Mouse (Mus musculus): ENCODE data around the gene Sox13. TPM values are rescaled to one million over a fixed set of nuclear protein-coding genes. Genes with fewer than 3 reads are reported as not detected.

The Sox13 gene
- polyA plus RNA-seq, 1 experiment from 2014 or later: 12.3 TPM

GRCm38 (mm10) chr1:133460996-133461395, 36.8 kb upstream of the Sox13 start:
- no peaks in the 10 kb centered on the region for H3K4me1 ChIP-seq (replicated peaks; ENCODE audit: control insufficient read depth, insufficient read depth, low read length)
- no peak overlapping the region for H3K4me3 ChIP-seq (ENCODE audit: low read depth, low read length)
- H3K27ac ChIP-seq (ENCODE audit: low read depth, low read length): no peak overlapping the region
- no peak overlapping the region for H3K4me2 ChIP-seq (ENCODE audit: low read depth, low read length, severe bottlenecking)
- H3K36me3 ChIP-seq (ENCODE audit: control insufficient read depth, insufficient read depth, low read length): no peaks in the 10 kb centered on the region
- H3K27me3 ChIP-seq (ENCODE audit: control insufficient read depth, insufficient read depth, low read length): no peaks in the 10 kb centered on the region
- no peaks in the 10 kb centered on the region; the same call in 1 of the 2 replicates for H3K9me3 ChIP-seq (ENCODE audit: control insufficient read depth, low read length)
- no peak overlapping the region for H3K9ac ChIP-seq (ENCODE audit: low read length)
- ATAC-seq (replicated peaks; ENCODE audit: low FRiP score): no peak
- DNase-seq (ENCODE audit: low spot score): no peak

GRCm38 (mm10) chr1:133456097-133456496, 31.9 kb upstream of the Sox13 start:
- DNase-seq (ENCODE audit: low spot score): no peak
- ATAC-seq (replicated peaks; ENCODE audit: low FRiP score): no peak
- Histone ChIP-seq H3K27ac (ENCODE audit: low read depth, low read length) (no peak overlapping the region), H3K9ac (ENCODE audit: low read length) (no peak overlapping the region), H3K9me3 (ENCODE audit: control insufficient read depth, low read length) (no peaks in the 10 kb centered on the region; the same call in 1 of the 2 replicates), H3K27me3 (ENCODE audit: control insufficient read depth, insufficient read depth, low read length) (no peaks in the 10 kb centered on the region), H3K4me2 (ENCODE audit: low read depth, low read length, severe bottlenecking) (no peak overlapping the region), H3K4me3 (ENCODE audit: low read depth, low read length) (no peak overlapping the region), H3K4me1 (replicated peaks; ENCODE audit: control insufficient read depth, insufficient read depth, low read length) (peaks cover 2% of the 10 kb centered on the region; the same call in 1 of the 2 replicates), H3K36me3 (ENCODE audit: control insufficient read depth, insufficient read depth, low read length) (no peaks in the 10 kb centered on the region)
- WGBS: 78% methylated on average over 2 of the region's 2 CpGs

- Histone ChIP-seq H3K9ac (ENCODE audit: low read length) (peak overlapping the region; percentile 12; the same call in 1 of the 2 replicates), H3K4me2 (ENCODE audit: low read depth, low read length, severe bottlenecking) (no peak overlapping the region), H3K27me3 (ENCODE audit: control insufficient read depth, insufficient read depth, low read length) (no peaks in the 10 kb centered on the region), H3K4me1 (replicated peaks; ENCODE audit: control insufficient read depth, insufficient read depth, low read length) (peaks cover 9% of the 10 kb centered on the region; the same call in 1 of the 2 replicates), H3K4me3 (ENCODE audit: low read depth, low read length) (no peak overlapping the region), H3K27ac (ENCODE audit: low read depth, low read length) (no peak overlapping the region), H3K36me3 (ENCODE audit: control insufficient read depth, insufficient read depth, low read length) (no peaks in the 10 kb centered on the region), H3K9me3 (ENCODE audit: control insufficient read depth, low read length) (no peaks in the 10 kb centered on the region)
- ATAC-seq (replicated peaks; ENCODE audit: low FRiP score): no peak
- 51% methylated on average over 10 of the region's 10 CpGs for WGBS
- DNase-seq (ENCODE audit: low spot score): peak; percentile 57
These were observed 28.5 kb upstream of the Sox13 start for GRCm38 (mm10) chr1:133452564-133453165.

GRCm38 (mm10) chr1:133451869-133452563, 27.8 kb upstream of the Sox13 start:
- H3K9ac ChIP-seq (ENCODE audit: low read length): peak overlapping the region; percentile 12; the same call in 1 of the 2 replicates
- no peak overlapping the region for H3K27ac ChIP-seq (ENCODE audit: low read depth, low read length)

GRCm38 (mm10) chr1:133451025-133451424, 26.8 kb upstream of the Sox13 start:
- no peak overlapping the region for H3K4me2 ChIP-seq (ENCODE audit: low read depth, low read length, severe bottlenecking)
- H3K9ac ChIP-seq (ENCODE audit: low read length): no peak overlapping the region
- H3K4me1 ChIP-seq (replicated peaks; ENCODE audit: control insufficient read depth, insufficient read depth, low read length): peaks cover 9% of the 10 kb centered on the region; the same call in 1 of the 2 replicates
- H3K27ac ChIP-seq (ENCODE audit: low read depth, low read length): no peak overlapping the region
- WGBS: 72% methylated on average over 11 of the region's 11 CpGs
- DNase-seq (ENCODE audit: low spot score) (peak; percentile 33), ATAC-seq (replicated peaks; ENCODE audit: low FRiP score) (no peak)
- H3K9me3 ChIP-seq (ENCODE audit: control insufficient read depth, low read length): no peaks in the 10 kb centered on the region
- H3K4me3 ChIP-seq (ENCODE audit: low read depth, low read length): no peak overlapping the region
- H3K36me3 ChIP-seq (ENCODE audit: control insufficient read depth, insufficient read depth, low read length): no peaks in the 10 kb centered on the region
- H3K27me3 ChIP-seq (ENCODE audit: control insufficient read depth, insufficient read depth, low read length): no peaks in the 10 kb centered on the region

More at GRCm38 (mm10) chr1:133451869-133452563, 27.8 kb upstream of the Sox13 start:
- peak; percentile 31 for DNase-seq (ENCODE audit: low spot score)
- no peak for ATAC-seq (replicated peaks; ENCODE audit: low FRiP score)
- no peaks in the 10 kb centered on the region for H3K27me3 ChIP-seq (ENCODE audit: control insufficient read depth, insufficient read depth, low read length)
- H3K4me1 ChIP-seq (replicated peaks; ENCODE audit: control insufficient read depth, insufficient read depth, low read length): peaks cover 9% of the 10 kb centered on the region; the same call in 1 of the 2 replicates
- no peaks in the 10 kb centered on the region for H3K9me3 ChIP-seq (ENCODE audit: control insufficient read depth, low read length)
- H3K36me3 ChIP-seq (ENCODE audit: control insufficient read depth, insufficient read depth, low read length): no peaks in the 10 kb centered on the region
- no peak overlapping the region for H3K4me3 ChIP-seq (ENCODE audit: low read depth, low read length)
- WGBS: 58% methylated on average over 13 of the region's 13 CpGs
- no peak overlapping the region for H3K4me2 ChIP-seq (ENCODE audit: low read depth, low read length, severe bottlenecking)

- Histone ChIP-seq H3K4me3 (ENCODE audit: low read depth, low read length) (no peak overlapping the region), H3K9ac (ENCODE audit: low read length) (no peak overlapping the region), H3K4me2 (ENCODE audit: low read depth, low read length, severe bottlenecking) (no peak overlapping the region), H3K27me3 (ENCODE audit: control insufficient read depth, insufficient read depth, low read length) (no peaks in the 10 kb centered on the region), H3K4me1 (replicated peaks; ENCODE audit: control insufficient read depth, insufficient read depth, low read length) (peaks cover 9% of the 10 kb centered on the region; the same call in 1 of the 2 replicates), H3K9me3 (ENCODE audit: control insufficient read depth, low read length) (no peaks in the 10 kb centered on the region), H3K36me3 (ENCODE audit: control insufficient read depth, insufficient read depth, low read length) (no peaks in the 10 kb centered on the region), H3K27ac (ENCODE audit: low read depth, low read length) (no peak overlapping the region)
- ATAC-seq (replicated peaks; ENCODE audit: low FRiP score) (no peak), DNase-seq (ENCODE audit: low spot score) (peak; percentile 53)
- 35% methylated on average over 14 of the region's 14 CpGs for WGBS
These were observed 24.3 kb upstream of the Sox13 start for GRCm38 (mm10) chr1:133448351-133448931.

- no peaks in the 10 kb centered on the region for H3K27me3 ChIP-seq (ENCODE audit: control insufficient read depth, insufficient read depth, low read length)
- H3K9ac ChIP-seq (ENCODE audit: low read length): no peak overlapping the region
- H3K27ac ChIP-seq (ENCODE audit: low read depth, low read length): no peak overlapping the region
- ATAC-seq (replicated peaks; ENCODE audit: low FRiP score): no peak
- H3K4me3 ChIP-seq (ENCODE audit: low read depth, low read length): no peak overlapping the region
- peaks cover 7% of the 10 kb centered on the region; the same call in 1 of the 2 replicates for H3K4me1 ChIP-seq (replicated peaks; ENCODE audit: control insufficient read depth, insufficient read depth, low read length)
- peak; percentile 25 for DNase-seq (ENCODE audit: low spot score)
- WGBS: 88% methylated on average over 4 of the region's 4 CpGs
- H3K36me3 ChIP-seq (ENCODE audit: control insufficient read depth, insufficient read depth, low read length): no peaks in the 10 kb centered on the region
- no peaks in the 10 kb centered on the region for H3K9me3 ChIP-seq (ENCODE audit: control insufficient read depth, low read length)
- no peak overlapping the region for H3K4me2 ChIP-seq (ENCODE audit: low read depth, low read length, severe bottlenecking)
These were observed 22.1 kb upstream of the Sox13 start for GRCm38 (mm10) chr1:133446291-133446690.

GRCm38 (mm10) chr1:133444315-133444714, 20.1 kb upstream of the Sox13 start:
- 94% methylated on average over 8 of the region's 8 CpGs for WGBS
- DNase-seq (ENCODE audit: low spot score) (peak; percentile 45), ATAC-seq (replicated peaks; ENCODE audit: low FRiP score) (no peak)
- no peaks in the 10 kb centered on the region for H3K9me3 ChIP-seq (ENCODE audit: control insufficient read depth, low read length)
- no peak overlapping the region for H3K4me2 ChIP-seq (ENCODE audit: low read depth, low read length, severe bottlenecking)
- no peaks in the 10 kb centered on the region for H3K27me3 ChIP-seq (ENCODE audit: control insufficient read depth, insufficient read depth, low read length)
- H3K4me3 ChIP-seq (ENCODE audit: low read depth, low read length): no peak overlapping the region
- peaks cover 7% of the 10 kb centered on the region; the same call in 1 of the 2 replicates for H3K4me1 ChIP-seq (replicated peaks; ENCODE audit: control insufficient read depth, insufficient read depth, low read length)
- no peak overlapping the region for H3K27ac ChIP-seq (ENCODE audit: low read depth, low read length)
- no peak overlapping the region for H3K9ac ChIP-seq (ENCODE audit: low read length)
- H3K36me3 ChIP-seq (ENCODE audit: control insufficient read depth, insufficient read depth, low read length): no peaks in the 10 kb centered on the region
